Mouse (Mus musculus) gastrocnemius, adult 2 months (tissue): ENCODE data around the gene Ifitm3. TPM values are rescaled to one million over a fixed set of nuclear protein-coding genes. Genes with fewer than 3 reads are reported as not detected.
"Not testable (repeated sequence)": the region's sequence is repeated elsewhere in the genome, so short reads cannot be mapped to it uniquely, and the experiment has no call there.

Experiments
- DNase-seq: peaks from one replicate; pipeline ENCODE4 v3.0.0; 2022
- H3K27ac ChIP-seq: fragments of 200-600 bp; 2 replicates; pipeline ENCODE4 v1.8.1; 2022; ENCODE audit warnings: mild to moderate bottlenecking
- H3K4me3 ChIP-seq: fragments of 200-600 bp; 2 replicates; pipeline ENCODE4 v1.8.1; 2022; ENCODE audit warnings: mild to moderate bottlenecking, moderate library complexity
- CTCF ChIP-seq: fragments of 200-600 bp; IDR thresholded peaks from 2 replicates; pipeline ENCODE4 v1.8.1; 2022; ENCODE audit warnings: antibody characterized with exemption, mild to moderate bottlenecking, moderate library complexity
- intact Hi-C: fragments of 180-260 bp; cut with DNase I; formaldehyde crosslinking; loops from one replicate; pipeline ENCODE4 v1.15.1; 2025
- total RNA-seq, 2 experiments: library from RNA; stranded (reverse); gene quantifications; 2 replicates each; pipeline ENCODE4 v1.2.3; 2021

Gene Ifitm3
- total RNA-seq, 2 experiments from 2014 or later: 30.8 to 49.0 TPM

GRCm38 (mm10) chr7:141026740-141027098 is 16.1 kb upstream of the Ifitm3 start:
- no peak for TF ChIP-seq CTCF
- intact Hi-C loops: no loop called here
- DNase-seq: no peak
- no peak overlapping the region for H3K4me3 ChIP-seq
- peak overlapping the region; percentile 74 for H3K27ac ChIP-seq

GRCm38 (mm10) chr7:141026097-141026739 is 15.6 kb upstream of the Ifitm3 start:
- Histone ChIP-seq H3K27ac (peak overlapping the region; percentile 74), H3K4me3 (no peak overlapping the region)

GRCm38 (mm10) chr7:141024865-141025838 is 14.6 kb upstream of the Ifitm3 start:
- intact Hi-C loops: no loop called here
- peak overlapping the region; percentile 74 for H3K27ac ChIP-seq
- TF ChIP-seq CTCF: no peak
- no peak for DNase-seq
- no peak overlapping the region for H3K4me3 ChIP-seq

More at GRCm38 (mm10) chr7:141026097-141026739, 15.6 kb upstream of the Ifitm3 start:
- no peak for DNase-seq
- intact Hi-C loops: no loop called here
- TF ChIP-seq CTCF: no peak

- Histone ChIP-seq H3K4me3 (no peak overlapping the region), H3K27ac (no peak overlapping the region)
- no peak for TF ChIP-seq CTCF
- intact Hi-C loops: no loop called here
- no peak for DNase-seq
Measured at GRCm38 (mm10) chr7:141021489-141022449, 11.2 kb upstream of the Ifitm3 start.

- TF ChIP-seq CTCF: no peak
- DNase-seq: no peak
- intact Hi-C loops: no loop called here
- H3K4me3 ChIP-seq: no peak overlapping the region
- H3K27ac ChIP-seq: no peak overlapping the region
Measured at GRCm38 (mm10) chr7:141019028-141019427, 8.5 kb upstream of the Ifitm3 start.

- intact Hi-C loops, H3K4me3 ChIP-seq, DNase-seq: not testable (repeated sequence)
- 0 out of 2 replicates have a peak within 1 kb of the TSS, but pooled peaks have one; percentile 8 for H3K27ac ChIP-seq
Measured at GRCm38 (mm10) chr7:141017824-141018223, 7.3 kb upstream of the Ifitm3 start, which contains the start of gene Ifitm6. Gene Ifitm6 (minus strand): TSS chr7:141017924.

- Histone ChIP-seq H3K4me3 (peak overlapping the region; percentile 9; the same call in 1 of the 2 replicates), H3K27ac (0 out of 2 replicates have a peak overlapping the region, but pooled peaks have one; percentile 31)
- no peak for TF ChIP-seq CTCF
- intact Hi-C loops: no loop called here
- no peak for DNase-seq
Measured at GRCm38 (mm10) chr7:141016707-141017697, 6.4 kb upstream of the Ifitm3 start.

- TF ChIP-seq CTCF: no peak
- peak overlapping the region; percentile 93 for H3K27ac ChIP-seq
- intact Hi-C loops: loop anchor here (2.0 kb wide), 1 partner anchor 71 kb away; the partner anchor contains the start of gene Pgghg
- H3K4me3 ChIP-seq: peak overlapping the region; percentile 77
- DNase-seq: no peak
Measured at GRCm38 (mm10) chr7:141011238-141011770, 734 bp upstream of the Ifitm3 start.

- Histone ChIP-seq H3K27ac (peak overlapping the region; percentile 93), H3K4me3 (peak overlapping the region; percentile 77)
- DNase-seq: no peak
- no peak for TF ChIP-seq CTCF
- intact Hi-C loops: loop anchor here (1.0 to 5.0 kb wide), 4 partner anchors 39 to 102 kb away; partner anchors contain the start of gene Pgghg
Measured at GRCm38 (mm10) chr7:141009665-141010064, 905 bp downstream of the Ifitm3 start.

GRCm38 (mm10) chr7:141008938-141009660 is 1.5 kb downstream of the Ifitm3 start:
- intact Hi-C loops: loop anchor here (1.0 to 5.0 kb wide), 3 partner anchors 39 to 102 kb away; no protein-coding TSS in a partner anchor
- peak; percentile 90 for DNase-seq
- peak; percentile 100; the same call in 1 of the 2 replicates for TF ChIP-seq CTCF
- Histone ChIP-seq H3K27ac (peak overlapping the region; percentile 93), H3K4me3 (peak overlapping the region; percentile 77)
